Mouse (Mus musculus) kidney, adult 9 months (tissue): ENCODE results near the gene Olfr514.

Source experiments
- DNase-seq: peaks from one replicate; pipeline ENCODE4 v3.0.0; 2022

The Olfr514 gene

DNA sequence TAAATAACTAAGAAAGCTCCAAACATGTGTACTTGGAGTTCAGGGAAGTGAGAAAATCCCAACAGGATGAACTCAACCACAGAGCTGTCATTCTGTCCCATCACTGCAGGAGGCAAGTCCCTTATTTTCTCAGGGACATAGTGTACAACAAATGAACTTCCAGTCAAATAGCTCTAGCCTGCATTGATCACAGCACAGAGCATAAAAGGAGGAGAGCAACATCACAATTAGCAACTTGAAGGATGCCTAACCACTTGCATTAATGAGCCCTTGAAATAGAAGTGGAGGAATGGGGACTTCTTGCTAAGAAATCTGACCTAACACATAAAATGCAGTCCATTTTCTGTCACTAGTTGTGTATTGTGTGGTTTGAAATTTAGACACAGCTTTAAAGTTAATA is at the start of gene Olfr514:
Gene Olfr514 (minus strand): TSS at position 101 of the 400 bp plus-strand sequence.
- no peak for DNase-seq

DNA sequence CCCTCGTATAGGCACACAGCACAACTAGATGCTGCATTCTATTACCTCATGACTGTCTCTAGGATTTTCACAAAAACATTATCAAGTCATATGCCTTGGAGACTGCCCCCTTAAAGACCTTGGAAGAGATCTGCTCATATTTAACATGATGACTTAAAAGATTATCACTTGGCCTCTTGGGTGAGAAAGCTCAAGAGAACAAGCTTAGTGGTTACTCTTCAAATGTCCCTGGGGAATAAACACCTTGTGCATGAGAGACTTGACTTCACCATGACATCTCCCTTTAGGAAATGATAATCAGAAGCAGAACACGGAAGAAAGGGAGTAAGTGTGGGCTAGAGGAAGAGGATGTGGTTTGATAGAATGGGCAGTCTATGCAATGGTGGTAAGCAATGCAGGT is 46.5 kb upstream of the Olfr514 start, which contains the start of gene Olfr517:
Gene Olfr517 (minus strand): TSS at position 101 of the 400 bp plus-strand sequence.
- DNase-seq, result no peak

DNA sequence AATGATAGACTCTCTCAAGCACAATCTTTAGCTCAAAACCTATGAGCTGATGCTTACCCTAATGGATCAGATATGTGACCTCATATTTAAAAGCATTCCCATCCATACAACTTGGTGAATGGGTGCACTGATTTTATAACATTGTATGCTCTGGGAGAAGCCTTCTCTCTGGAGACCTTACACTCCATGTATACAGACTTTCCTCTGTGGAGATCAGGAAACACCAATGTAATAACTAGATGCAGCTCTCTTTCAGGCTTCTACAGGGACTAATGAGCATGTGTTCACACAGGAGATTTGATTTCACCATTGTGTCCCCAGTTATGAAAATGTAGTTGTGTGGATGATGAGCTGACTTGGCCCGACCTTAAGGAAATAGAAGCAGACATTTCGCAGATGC is 24.6 kb upstream of the Olfr514 start, which contains the start of gene Olfr516:
Gene Olfr516 (minus strand): TSS at position 101 of the 400 bp plus-strand sequence.
- DNase-seq, result no peak

DNA sequence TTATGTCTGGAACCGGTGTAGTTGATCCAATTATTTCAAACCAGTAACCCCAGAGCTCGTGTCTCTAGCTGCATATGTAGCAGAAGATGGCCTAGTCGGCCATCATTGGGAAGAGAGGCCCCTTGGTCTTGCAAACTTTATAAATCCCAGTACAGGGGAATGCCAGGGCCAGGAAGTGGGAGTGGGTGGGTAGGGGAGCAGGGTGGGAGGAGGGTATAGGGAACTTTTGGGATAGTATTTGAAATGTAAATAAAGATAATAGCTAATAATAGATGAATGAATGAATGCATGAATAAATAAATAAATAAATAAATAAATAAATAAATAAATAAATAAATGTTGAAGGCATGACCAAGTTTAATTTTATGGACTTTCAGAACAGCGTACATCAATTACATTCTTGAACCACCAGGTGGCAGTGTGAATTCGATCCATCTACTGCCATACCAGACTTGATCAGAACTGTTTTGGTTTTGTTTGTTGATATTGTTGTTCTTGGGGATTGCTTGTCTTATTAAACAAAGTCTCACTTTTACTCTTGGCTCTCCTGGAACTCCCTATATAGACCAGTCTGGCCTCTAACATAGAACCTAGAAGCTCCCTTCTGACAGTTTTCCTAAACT is 11.1 kb downstream of the Olfr514 start:
- peak; percentile 26 for DNase-seq

DNA sequence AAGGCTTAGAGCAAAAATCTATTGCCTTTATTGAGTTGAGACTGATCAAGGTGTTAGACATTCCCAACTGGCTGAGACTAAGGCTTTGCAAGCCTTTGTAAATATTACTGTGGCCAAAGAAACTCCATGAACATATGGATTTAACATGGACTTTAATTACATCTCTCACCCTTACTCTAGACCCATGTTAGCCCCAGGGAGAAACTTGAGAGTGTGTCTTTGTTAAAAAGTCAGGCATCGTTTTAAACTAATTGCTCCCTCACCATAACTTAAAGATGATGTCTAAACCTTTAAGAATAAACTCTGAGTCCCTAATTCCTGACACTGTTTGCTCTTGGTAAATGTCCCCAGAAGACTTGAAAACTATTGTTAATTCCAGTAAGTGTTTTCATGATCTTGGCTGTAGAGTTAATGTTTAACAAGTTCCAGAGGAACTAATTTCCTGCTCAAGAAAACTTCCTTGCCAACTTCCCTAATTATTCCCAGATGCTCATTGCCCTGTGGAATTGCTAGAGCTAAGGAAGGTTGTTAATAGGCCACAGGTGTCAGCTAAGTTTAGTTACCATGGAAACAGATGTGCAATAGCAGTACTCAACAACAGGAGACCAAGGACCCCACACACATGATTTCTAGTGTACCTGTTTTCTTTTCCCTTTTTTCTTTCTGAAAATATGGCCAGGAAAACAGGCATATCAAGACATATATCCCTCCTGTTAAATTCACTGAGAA is 28.4 kb downstream of the Olfr514 start:
- peak; percentile 9 for DNase-seq
